Mouse (Mus musculus): Measurements from ENCODE around the gene Madd. TPM values are rescaled to one million over a fixed set of nuclear protein-coding genes. Genes with fewer than 3 reads are reported as not detected.

Madd gene
- polyA plus RNA-seq, 1 experiment from 2014 or later, result 5.3 TPM

DNA sequence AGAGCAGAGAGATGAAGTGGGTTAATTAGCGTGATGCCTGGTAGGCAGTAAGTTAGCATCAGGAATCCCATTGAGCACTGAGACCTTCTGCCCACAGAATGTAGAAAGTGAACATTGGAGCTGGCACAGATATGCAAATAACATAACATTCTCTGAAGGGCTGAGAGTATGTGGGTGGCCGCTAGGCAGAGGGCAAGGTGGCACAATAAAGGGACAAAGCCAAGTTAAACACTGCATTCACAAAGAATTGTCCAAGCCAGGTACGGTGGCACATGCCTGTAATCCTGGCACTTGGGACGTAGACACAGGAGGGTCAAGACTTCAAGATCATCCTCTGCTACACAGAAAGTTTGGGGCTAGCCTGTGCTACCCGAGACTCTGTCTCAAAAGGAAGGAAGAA lies 74.4 kb downstream of the Madd start:
- no peak for ATAC-seq (ENCODE audit: low read depth)
- no peak overlapping the region for H3K27ac ChIP-seq (ENCODE audit: low read length)
- H3K27me3 ChIP-seq (ENCODE audit: control insufficient read depth, insufficient read depth, low read depth, low read length), result no peaks in the 10 kb centered on the region
- no peaks in the 10 kb centered on the region for H3K9me3 ChIP-seq (replicated peaks; ENCODE audit: control insufficient read depth, low read length)
- 71% methylated on average over 5 of the region's 5 CpGs for WGBS (ENCODE audit: insufficient replicate concordance)
- no peak overlapping the region for H3K9ac ChIP-seq (ENCODE audit: low read depth, low read length)
- peaks cover 38% of the 10 kb centered on the region for H3K4me1 ChIP-seq (ENCODE audit: control insufficient read depth, low read depth, low read length)
- H3K36me3 ChIP-seq (ENCODE audit: control insufficient read depth, insufficient read depth), result no peaks in the 10 kb centered on the region
- no peak overlapping the region for H3K4me3 ChIP-seq (ENCODE audit: low read depth, low read length)
- no peak overlapping the region for H3K4me2 ChIP-seq (ENCODE audit: low read depth, low read length)

GRCm38 (mm10) chr2:91108156-91108555 lies 75.5 kb downstream of the Madd start:
- 36% methylated on average over 3 of the region's 3 CpGs for WGBS (ENCODE audit: insufficient replicate concordance)
- Histone ChIP-seq H3K36me3 (ENCODE audit: control insufficient read depth, insufficient read depth) (no peaks in the 10 kb centered on the region), H3K27me3 (ENCODE audit: control insufficient read depth, insufficient read depth, low read depth, low read length) (no peaks in the 10 kb centered on the region), H3K9ac (ENCODE audit: low read depth, low read length) (no peak overlapping the region), H3K4me2 (ENCODE audit: low read depth, low read length) (no peak overlapping the region; the same call in 1 of the 2 replicates), H3K4me1 (ENCODE audit: control insufficient read depth, low read depth, low read length) (peaks cover 33% of the 10 kb centered on the region), H3K9me3 (replicated peaks; ENCODE audit: control insufficient read depth, low read length) (no peaks in the 10 kb centered on the region), H3K27ac (ENCODE audit: low read length) (no peak overlapping the region), H3K4me3 (ENCODE audit: low read depth, low read length) (no peak overlapping the region)
- ATAC-seq (ENCODE audit: low read depth), result no peak

GRCm38 (mm10) chr2:91101124-91101740 lies 82.4 kb downstream of the Madd start:
- Histone ChIP-seq H3K4me3 (ENCODE audit: low read depth, low read length) (no peak overlapping the region), H3K9ac (ENCODE audit: low read depth, low read length) (no peak overlapping the region), H3K27ac (ENCODE audit: low read length) (no peak overlapping the region), H3K4me2 (ENCODE audit: low read depth, low read length) (no peak overlapping the region), H3K9me3 (replicated peaks; ENCODE audit: control insufficient read depth, low read length) (no peaks in the 10 kb centered on the region), H3K4me1 (ENCODE audit: control insufficient read depth, low read depth, low read length) (peaks cover 29% of the 10 kb centered on the region), H3K27me3 (ENCODE audit: control insufficient read depth, insufficient read depth, low read depth, low read length) (peaks cover 2% of the 10 kb centered on the region; the same call in 1 of the 2 replicates), H3K36me3 (ENCODE audit: control insufficient read depth, insufficient read depth) (no peaks in the 10 kb centered on the region)
- peak; percentile 53 for ATAC-seq (ENCODE audit: low read depth)
- 5% methylated on average over 7 of the region's 7 CpGs for WGBS (ENCODE audit: insufficient replicate concordance)

DNA sequence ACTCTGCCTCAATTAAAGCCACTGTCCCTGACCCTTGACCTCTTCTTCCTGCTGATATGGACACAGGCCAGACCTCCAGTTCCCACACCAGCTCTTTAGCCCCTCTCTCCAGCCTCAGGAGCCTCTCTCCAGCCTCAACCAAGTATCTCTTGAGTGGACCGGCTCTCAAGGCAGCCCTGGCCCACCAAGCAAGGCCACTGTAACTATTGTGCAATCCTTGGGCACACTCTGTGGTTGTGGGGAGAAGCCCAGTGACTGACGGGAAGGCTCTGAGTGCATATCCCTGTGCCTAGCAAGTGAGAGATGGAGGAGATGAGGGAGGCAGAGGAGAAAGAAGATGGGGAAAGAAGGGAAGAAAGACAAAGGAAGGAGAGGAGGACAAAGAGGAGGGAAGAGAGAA lies 85.5 kb downstream of the Madd start:
- H3K4me1 ChIP-seq (ENCODE audit: control insufficient read depth, low read depth, low read length), result peaks cover 23% of the 10 kb centered on the region
- peak; percentile 30; the same call in 1 of the 2 replicates for ATAC-seq (ENCODE audit: low read depth)
- H3K27me3 ChIP-seq (ENCODE audit: control insufficient read depth, insufficient read depth, low read depth, low read length), result peaks cover 2% of the 10 kb centered on the region; the same call in 1 of the 2 replicates
- H3K9me3 ChIP-seq (replicated peaks; ENCODE audit: control insufficient read depth, low read length), result no peaks in the 10 kb centered on the region
- H3K9ac ChIP-seq (ENCODE audit: low read depth, low read length), result peak overlapping the region; percentile 50; the same call in 1 of the 2 replicates
- peak overlapping the region; percentile 50 for H3K4me3 ChIP-seq (ENCODE audit: low read depth, low read length)
- WGBS (ENCODE audit: insufficient replicate concordance), result 27% methylated on average over 2 of the region's 2 CpGs
- H3K27ac ChIP-seq (ENCODE audit: low read length), result peak overlapping the region; percentile 52
- H3K4me2 ChIP-seq (ENCODE audit: low read depth, low read length), result peak overlapping the region; percentile 28; the same call in 1 of the 2 replicates
- H3K36me3 ChIP-seq (ENCODE audit: control insufficient read depth, insufficient read depth), result no peaks in the 10 kb centered on the region

- no peaks in the 10 kb centered on the region for H3K9me3 ChIP-seq (replicated peaks; ENCODE audit: control insufficient read depth, low read length)
- peak overlapping the region; percentile 50 for H3K4me3 ChIP-seq (ENCODE audit: low read depth, low read length)
- H3K4me2 ChIP-seq (ENCODE audit: low read depth, low read length), result peak overlapping the region; percentile 19; the same call in 1 of the 2 replicates
- peak overlapping the region; percentile 50 for H3K9ac ChIP-seq (ENCODE audit: low read depth, low read length)
- no peaks in the 10 kb centered on the region for H3K36me3 ChIP-seq (ENCODE audit: control insufficient read depth, insufficient read depth)
- peak overlapping the region; percentile 52; the same call in 1 of the 2 replicates for H3K27ac ChIP-seq (ENCODE audit: low read length)
- WGBS (ENCODE audit: insufficient replicate concordance), result 39% methylated on average over 10 of the region's 10 CpGs
- ATAC-seq (ENCODE audit: low read depth), result no peak; the same call in 1 of the 2 replicates
- H3K27me3 ChIP-seq (ENCODE audit: control insufficient read depth, insufficient read depth, low read depth, low read length), result peaks cover 2% of the 10 kb centered on the region; the same call in 1 of the 2 replicates
- peaks cover 23% of the 10 kb centered on the region for H3K4me1 ChIP-seq (ENCODE audit: control insufficient read depth, low read depth, low read length)
These were observed 86.6 kb downstream of the Madd start for GRCm38 (mm10) chr2:91097015-91097414.

GRCm38 (mm10) chr2:91096524-91096923 lies 87.1 kb downstream of the Madd start:
- Histone ChIP-seq H3K4me3 (ENCODE audit: low read depth, low read length) (peak overlapping the region; percentile 50), H3K9me3 (replicated peaks; ENCODE audit: control insufficient read depth, low read length) (no peaks in the 10 kb centered on the region), H3K27me3 (ENCODE audit: control insufficient read depth, insufficient read depth, low read depth, low read length) (peaks cover 2% of the 10 kb centered on the region; the same call in 1 of the 2 replicates), H3K27ac (ENCODE audit: low read length) (peak overlapping the region; percentile 48), H3K4me1 (ENCODE audit: control insufficient read depth, low read depth, low read length) (peaks cover 21% of the 10 kb centered on the region), H3K9ac (ENCODE audit: low read depth, low read length) (peak overlapping the region; percentile 50), H3K4me2 (ENCODE audit: low read depth, low read length) (peak overlapping the region; percentile 29), H3K36me3 (ENCODE audit: control insufficient read depth, insufficient read depth) (no peaks in the 10 kb centered on the region)
- peak; percentile 71 for ATAC-seq (ENCODE audit: low read depth)
- WGBS (ENCODE audit: insufficient replicate concordance), result 17% methylated on average over 14 of the region's 14 CpGs

DNA sequence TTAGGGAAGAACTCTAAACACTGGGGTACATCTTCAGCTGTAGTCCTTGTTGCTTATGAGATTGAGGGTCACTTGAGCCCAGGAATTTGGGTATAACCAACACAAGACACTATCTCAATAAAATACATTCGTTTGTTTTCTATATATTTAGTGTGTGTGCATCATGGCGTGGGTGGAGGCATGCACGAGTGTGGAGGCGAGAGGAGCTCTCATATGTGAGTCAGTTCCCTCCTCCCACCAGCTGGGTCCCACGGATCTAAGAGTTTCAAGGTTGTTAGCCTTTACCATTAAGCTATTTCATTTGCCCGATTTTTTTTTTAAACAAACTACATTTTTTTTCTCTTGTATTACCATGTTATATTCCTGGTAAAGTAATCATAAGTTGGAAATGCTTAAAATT lies 92.8 kb downstream of the Madd start:
- H3K4me2 ChIP-seq (ENCODE audit: low read depth, low read length), result no peak overlapping the region
- ATAC-seq (ENCODE audit: low read depth), result no peak
- no peak overlapping the region for H3K4me3 ChIP-seq (ENCODE audit: low read depth, low read length)
- H3K9ac ChIP-seq (ENCODE audit: low read depth, low read length), result no peak overlapping the region
- H3K27ac ChIP-seq (ENCODE audit: low read length), result no peak overlapping the region
- no peaks in the 10 kb centered on the region for H3K9me3 ChIP-seq (replicated peaks; ENCODE audit: control insufficient read depth, low read length)
- no peaks in the 10 kb centered on the region; the same call in 1 of the 2 replicates for H3K27me3 ChIP-seq (ENCODE audit: control insufficient read depth, insufficient read depth, low read depth, low read length)
- H3K36me3 ChIP-seq (ENCODE audit: control insufficient read depth, insufficient read depth), result no peaks in the 10 kb centered on the region
- WGBS (ENCODE audit: insufficient replicate concordance), result 56% methylated on average over 6 of the region's 6 CpGs
- H3K4me1 ChIP-seq (ENCODE audit: control insufficient read depth, low read depth, low read length), result peaks cover 4% of the 10 kb centered on the region; the same call in 1 of the 2 replicates

GRCm38 (mm10) chr2:91090208-91090607 lies 93.4 kb downstream of the Madd start:
- Histone ChIP-seq H3K4me1 (ENCODE audit: control insufficient read depth, low read depth, low read length) (peaks cover 3% of the 10 kb centered on the region; the same call in 1 of the 2 replicates), H3K36me3 (ENCODE audit: control insufficient read depth, insufficient read depth) (no peaks in the 10 kb centered on the region), H3K27me3 (ENCODE audit: control insufficient read depth, insufficient read depth, low read depth, low read length) (no peaks in the 10 kb centered on the region), H3K9me3 (replicated peaks; ENCODE audit: control insufficient read depth, low read length) (no peaks in the 10 kb centered on the region), H3K4me2 (ENCODE audit: low read depth, low read length) (no peak overlapping the region), H3K4me3 (ENCODE audit: low read depth, low read length) (no peak overlapping the region), H3K27ac (ENCODE audit: low read length) (no peak overlapping the region), H3K9ac (ENCODE audit: low read depth, low read length) (no peak overlapping the region)
- 63% methylated on average over 6 of the region's 6 CpGs for WGBS (ENCODE audit: insufficient replicate concordance)
- no peak for ATAC-seq (ENCODE audit: low read depth)

DNA sequence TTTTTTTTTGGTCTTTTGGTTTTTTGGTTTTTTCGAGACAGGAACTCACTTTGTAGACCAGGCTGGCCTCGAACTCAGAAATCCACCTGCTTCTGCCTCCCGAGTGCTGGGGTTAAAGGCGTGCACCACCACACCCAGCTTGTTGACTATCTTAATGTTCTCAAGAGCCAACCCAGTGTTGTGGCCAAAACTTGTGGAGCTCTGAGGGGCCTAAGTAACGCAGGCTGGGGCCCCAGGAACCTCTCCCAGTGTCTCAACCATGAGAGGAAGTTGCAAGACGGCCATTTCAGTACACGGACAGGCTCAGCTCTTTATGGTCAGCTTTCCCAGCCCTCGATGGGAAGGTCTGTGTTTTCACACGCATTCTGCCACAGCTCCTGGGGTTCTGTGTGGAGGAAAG lies 94.7 kb downstream of the Madd start:
- H3K9me3 ChIP-seq (replicated peaks; ENCODE audit: control insufficient read depth, low read length), result no peaks in the 10 kb centered on the region
- no peak overlapping the region for H3K4me3 ChIP-seq (ENCODE audit: low read depth, low read length)
- H3K9ac ChIP-seq (ENCODE audit: low read depth, low read length), result no peak overlapping the region
- H3K4me1 ChIP-seq (ENCODE audit: control insufficient read depth, low read depth, low read length), result peaks cover 3% of the 10 kb centered on the region; the same call in 1 of the 2 replicates
- H3K27me3 ChIP-seq (ENCODE audit: control insufficient read depth, insufficient read depth, low read depth, low read length), result no peaks in the 10 kb centered on the region
- peak overlapping the region; percentile 51 for H3K27ac ChIP-seq (ENCODE audit: low read length)
- ATAC-seq (ENCODE audit: low read depth), result no peak
- no peaks in the 10 kb centered on the region for H3K36me3 ChIP-seq (ENCODE audit: control insufficient read depth, insufficient read depth)
- no peak overlapping the region for H3K4me2 ChIP-seq (ENCODE audit: low read depth, low read length)
- 32% methylated on average over 9 of the region's 9 CpGs for WGBS (ENCODE audit: insufficient replicate concordance)

Measured in liver, embryonic 16.5 days (tissue).